Mouse (Mus musculus) urinary bladder, postnatal 4 days (tissue): ENCODE data around the gene Zfyve9.

Experiments used
- DNase-seq, 2 experiments: peaks; one replicate each; pipeline ENCODE4 v3.0.0; 2021 to 2022; ENCODE audit warnings: low spot score in 2 of 2

Gene Zfyve9

DNA sequence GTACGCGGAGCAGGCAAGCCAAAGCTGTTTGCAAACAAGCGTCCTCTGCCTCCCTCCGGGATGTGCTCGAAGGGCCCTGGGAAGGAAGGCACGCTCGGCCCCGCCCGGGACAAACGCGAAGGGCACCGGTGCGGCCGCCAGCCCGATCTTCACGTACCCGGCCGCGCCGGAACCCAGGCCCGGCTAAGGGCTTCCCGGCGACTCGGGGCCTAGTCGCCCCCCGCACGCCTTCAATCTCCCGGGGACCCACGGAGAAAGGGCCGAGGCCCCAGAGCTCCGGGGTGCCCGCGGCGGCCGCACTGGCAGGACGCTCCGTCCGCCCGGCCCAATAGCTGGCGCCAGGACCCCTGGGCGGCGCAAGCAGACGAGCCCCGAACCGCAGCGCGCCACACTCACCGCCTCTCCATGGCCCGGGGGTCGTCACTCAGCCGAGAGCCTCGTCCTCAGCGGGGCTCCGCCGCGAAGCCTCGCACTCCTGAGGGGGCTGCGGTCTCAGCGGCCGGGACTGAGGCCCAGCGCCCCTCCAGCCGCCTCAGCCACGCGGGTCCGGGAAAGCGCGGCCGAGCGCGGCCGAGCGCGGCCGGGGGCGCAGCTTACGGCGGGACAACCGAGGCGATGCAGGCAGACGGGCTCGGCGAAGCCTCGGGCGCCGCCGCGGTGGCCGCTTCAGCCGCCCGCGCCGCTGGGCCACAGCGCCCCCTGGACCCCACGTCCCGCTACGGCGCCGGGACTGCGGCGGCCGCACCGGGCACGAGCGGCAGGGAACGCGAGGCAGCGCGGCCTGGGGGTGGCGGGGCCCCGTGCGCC lies at the start of gene Zfyve9:
Gene Zfyve9 (minus strand): TSS at position 742 of the 807 bp plus-strand sequence.
- peak; percentile 73 to 77 for DNase-seq

DNA sequence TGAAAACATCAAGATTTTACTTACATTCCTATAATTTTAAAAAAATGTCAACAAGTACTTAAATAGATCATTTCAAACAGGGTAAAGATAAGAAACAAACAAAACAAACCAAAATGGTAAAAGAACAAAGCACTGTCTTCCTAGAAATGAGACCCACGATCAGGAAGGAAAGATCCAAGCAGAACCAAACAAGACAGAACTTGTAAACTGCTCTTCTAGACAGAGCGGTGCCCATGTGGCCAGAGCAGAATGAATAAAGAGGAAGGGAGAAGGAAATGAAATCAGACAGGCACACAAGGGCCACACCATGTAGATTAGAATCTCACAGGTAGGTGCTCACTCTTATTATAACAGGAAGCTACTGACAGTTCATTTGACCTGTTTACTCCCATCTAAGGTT lies 46.0 kb upstream of the Zfyve9 start:
- no peak for DNase-seq

DNA sequence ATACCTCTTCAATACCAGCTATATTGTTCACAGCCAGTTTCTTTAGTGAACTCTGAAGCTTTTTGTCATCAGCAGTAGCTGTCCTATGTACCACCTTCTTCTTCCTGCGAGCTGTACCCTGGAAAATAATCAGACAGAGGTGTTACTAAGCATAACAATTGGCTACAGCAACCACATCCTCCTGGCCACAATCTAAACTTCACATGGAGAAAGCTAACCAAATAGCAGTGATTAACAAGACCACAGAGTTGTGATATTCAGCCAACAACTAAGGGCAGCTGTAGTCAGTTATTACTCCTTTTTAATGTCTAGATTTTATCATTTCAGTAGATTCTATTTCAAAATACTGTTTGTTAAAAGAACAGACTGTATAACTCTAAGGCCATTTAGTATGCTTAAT lies 45.5 kb upstream of the Zfyve9 start:
- no peak for DNase-seq

GRCm38 (mm10) chr4:108825677-108826076 lies 45.1 kb upstream of the Zfyve9 start:
- no peak for DNase-seq

DNA sequence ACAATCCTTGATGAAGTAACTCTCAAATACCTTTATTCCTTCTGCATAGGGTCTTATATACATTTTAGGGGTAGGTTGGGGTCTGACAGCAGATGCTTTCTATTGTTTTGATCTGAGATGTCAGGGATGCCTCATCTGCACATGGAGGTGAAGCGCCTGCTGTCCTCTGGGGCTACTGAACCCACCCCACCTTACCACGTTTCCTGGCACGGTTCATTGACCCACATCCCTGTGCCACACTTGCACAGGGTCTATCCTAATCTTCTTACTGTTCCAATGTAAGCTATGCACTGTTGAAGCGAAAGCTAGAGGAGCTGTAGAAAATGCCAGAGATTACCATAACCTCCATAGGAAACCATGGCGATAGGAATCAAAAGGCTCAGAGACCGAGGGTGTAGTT lies 31.0 kb upstream of the Zfyve9 start:
- DNase-seq: no peak

GRCm38 (mm10) chr4:108811142-108811541 lies 30.5 kb upstream of the Zfyve9 start:
- DNase-seq: no peak

DNA sequence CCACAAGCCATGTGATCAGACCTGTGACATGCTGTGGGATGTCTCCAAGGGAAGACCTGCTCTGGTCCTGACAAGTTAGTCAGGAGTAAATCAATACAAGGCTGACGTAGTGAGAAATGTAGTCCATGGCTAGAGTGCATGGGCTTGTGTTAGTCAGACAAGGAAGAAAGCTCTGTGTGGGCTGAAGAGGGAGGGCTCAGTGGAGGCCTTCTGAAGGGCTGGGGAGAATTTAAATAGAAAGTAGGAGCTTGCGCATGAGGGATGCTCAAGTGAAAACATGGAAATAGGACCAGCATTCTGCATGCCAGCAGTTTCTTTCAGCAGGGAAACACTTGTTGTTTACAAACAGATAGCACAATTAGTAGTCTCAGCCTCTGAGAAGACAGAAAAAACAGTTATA lies 22.9 kb upstream of the Zfyve9 start:
- no peak for DNase-seq

GRCm38 (mm10) chr4:108798083-108798830 lies 17.7 kb upstream of the Zfyve9 start:
- DNase-seq: peak; percentile 26 to 71

DNA sequence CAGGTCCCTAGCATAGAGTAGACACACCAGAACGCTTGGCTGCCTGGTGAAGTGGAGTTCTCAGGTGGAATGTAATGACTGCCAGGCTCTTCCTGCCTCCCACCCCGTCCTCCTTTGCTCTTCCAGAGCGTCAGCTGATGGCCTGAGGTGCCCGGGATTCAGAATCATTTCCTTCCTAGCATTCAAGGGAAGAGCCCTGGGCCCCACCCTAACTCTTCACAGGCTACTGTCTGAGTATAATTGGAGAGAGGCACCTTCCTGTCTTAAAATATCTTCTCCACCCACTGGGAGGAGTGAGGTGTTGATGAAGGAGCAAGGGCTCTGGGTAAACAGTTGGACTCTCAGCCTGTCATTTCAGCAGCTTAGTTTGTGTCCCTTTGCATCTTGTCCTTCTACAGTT lies 16.1 kb upstream of the Zfyve9 start:
- DNase-seq: no peak

GRCm38 (mm10) chr4:108793941-108794340 lies 13.3 kb upstream of the Zfyve9 start:
- no peak for DNase-seq

DNA sequence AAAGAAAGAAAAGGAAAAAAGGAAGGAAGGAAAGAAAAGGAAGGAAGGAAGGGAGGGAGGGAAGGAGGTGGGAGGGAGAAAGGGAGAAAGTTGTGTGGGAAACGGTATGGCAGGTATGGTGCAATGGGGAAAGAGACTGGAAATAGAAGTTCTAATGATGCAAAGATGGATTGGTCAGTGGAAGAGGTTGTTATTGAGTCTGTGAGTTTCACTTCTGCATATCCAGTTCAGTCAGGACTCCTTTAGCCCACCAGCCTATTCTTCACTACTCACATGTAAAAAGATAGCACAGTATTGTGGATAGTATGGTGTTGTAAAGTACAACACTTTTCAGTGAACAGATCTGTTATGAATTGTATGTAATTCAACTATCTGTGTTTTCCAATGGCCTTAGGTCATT lies 9.9 kb upstream of the Zfyve9 start:
- DNase-seq: no peak

DNA sequence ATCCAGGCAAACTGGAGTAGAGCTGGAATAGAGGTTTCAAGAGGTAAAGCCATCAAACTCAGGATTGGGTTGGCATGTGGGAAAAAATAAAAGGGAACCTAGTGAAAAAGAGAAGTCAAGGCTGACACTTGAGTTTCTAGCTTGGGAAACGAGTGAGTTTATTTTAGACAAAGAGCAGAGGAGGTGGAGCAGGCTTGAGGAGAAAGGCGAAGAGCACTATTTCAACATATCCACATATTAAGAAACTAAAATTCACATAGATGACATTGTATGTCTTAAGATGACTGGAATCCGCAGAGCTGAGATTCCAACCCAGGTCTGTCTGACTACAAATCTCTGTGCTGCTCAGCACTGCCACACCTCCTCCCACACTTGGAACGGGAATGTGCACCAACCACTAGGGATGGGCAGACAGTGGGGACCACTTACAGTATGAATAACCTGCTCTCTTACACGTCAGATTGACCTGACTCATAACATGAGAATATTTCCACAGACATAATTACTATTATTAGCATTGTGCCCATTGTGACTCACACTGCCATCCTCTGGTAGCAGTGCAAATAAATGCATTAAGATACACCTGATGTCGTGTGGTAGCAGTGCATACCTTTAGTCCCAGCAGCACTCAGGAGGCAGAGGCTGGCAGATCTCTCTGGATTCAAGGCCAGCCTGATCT lies 8.8 kb upstream of the Zfyve9 start:
- DNase-seq: no peak

GRCm38 (mm10) chr4:108782421-108783085 lies 2.0 kb upstream of the Zfyve9 start:
- DNase-seq: no peak

GRCm38 (mm10) chr4:108781596-108781995 lies 998 bp upstream of the Zfyve9 start:
- DNase-seq: no peak

DNA sequence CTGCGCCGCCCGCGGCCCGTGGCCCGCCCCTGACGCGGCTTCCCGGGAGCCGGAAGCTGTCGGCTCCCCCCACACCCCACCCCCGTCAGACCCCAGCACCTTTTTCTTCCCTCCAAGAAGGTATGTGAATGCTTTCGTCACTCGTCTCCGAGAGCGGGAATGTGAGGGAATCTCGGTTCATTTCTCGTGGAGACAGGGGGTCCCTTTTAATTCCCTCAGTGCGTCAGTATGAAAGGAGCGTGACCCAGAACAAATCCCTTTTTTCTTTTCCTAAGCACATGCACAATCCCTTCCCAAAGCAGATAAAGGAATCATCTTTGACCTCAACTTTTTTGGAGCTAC lies 237 bp upstream of the Zfyve9 start:
- no peak for DNase-seq

GRCm38 (mm10) chr4:108779763-108780056 lies 888 bp downstream of the Zfyve9 start:
- DNase-seq: no peak

GRCm38 (mm10) chr4:108768527-108768926 lies 12.1 kb downstream of the Zfyve9 start:
- DNase-seq: no peak

- no peak for DNase-seq
Observed at GRCm38 (mm10) chr4:108759583-108759982, 21.0 kb downstream of the Zfyve9 start.

GRCm38 (mm10) chr4:108746160-108746873 lies 34.3 kb downstream of the Zfyve9 start:
- DNase-seq: no peak

DNA sequence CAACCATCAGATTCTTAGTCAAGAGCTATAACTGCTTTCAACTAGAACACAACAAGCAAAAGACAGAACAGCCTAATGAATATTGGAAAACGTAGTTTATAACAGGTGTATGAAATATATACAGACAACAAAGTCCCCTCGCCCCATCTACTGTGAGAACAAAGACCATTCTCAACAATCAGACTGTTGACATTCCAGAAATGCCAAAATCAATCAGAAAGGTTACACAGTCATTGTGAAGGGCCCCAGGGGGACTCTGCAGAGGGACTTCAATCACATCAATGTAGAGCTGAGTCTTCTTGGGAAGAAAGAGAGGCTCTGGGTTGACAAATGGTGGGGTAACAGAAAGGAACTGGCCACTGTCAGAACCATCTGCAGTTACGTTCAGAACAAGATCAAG lies 49.0 kb downstream of the Zfyve9 start:
- DNase-seq: no peak

- DNase-seq: no peak
Observed at GRCm38 (mm10) chr4:108730450-108730849, 50.1 kb downstream of the Zfyve9 start.

DNA sequence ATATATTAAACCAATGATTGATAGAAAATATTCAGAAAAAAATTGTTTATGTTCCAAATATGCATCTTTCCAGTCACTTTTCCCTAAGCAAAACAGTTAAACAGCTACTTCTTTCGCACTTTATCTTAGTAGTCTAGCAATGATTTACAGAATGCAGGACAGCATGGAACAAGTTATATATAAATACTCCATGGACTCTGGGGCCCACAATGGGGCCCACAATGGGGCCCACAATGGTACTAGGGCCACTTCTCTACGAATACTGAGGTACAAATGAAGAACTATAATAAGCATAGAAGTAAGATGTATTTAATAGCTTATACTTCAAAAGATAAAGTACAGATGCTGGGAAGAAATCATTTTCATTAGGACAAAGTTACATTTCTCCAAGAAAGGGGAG lies 56.5 kb downstream of the Zfyve9 start:
- DNase-seq: no peak
